Mouse (Mus musculus): ENCODE results near the gene Hoxc6. TPM values are rescaled to one million over a fixed set of nuclear protein-coding genes. Genes with fewer than 3 reads are reported as not detected.

Hoxc6 gene
- total RNA-seq, 2 experiments from 2014 or later = not detected

DNA sequence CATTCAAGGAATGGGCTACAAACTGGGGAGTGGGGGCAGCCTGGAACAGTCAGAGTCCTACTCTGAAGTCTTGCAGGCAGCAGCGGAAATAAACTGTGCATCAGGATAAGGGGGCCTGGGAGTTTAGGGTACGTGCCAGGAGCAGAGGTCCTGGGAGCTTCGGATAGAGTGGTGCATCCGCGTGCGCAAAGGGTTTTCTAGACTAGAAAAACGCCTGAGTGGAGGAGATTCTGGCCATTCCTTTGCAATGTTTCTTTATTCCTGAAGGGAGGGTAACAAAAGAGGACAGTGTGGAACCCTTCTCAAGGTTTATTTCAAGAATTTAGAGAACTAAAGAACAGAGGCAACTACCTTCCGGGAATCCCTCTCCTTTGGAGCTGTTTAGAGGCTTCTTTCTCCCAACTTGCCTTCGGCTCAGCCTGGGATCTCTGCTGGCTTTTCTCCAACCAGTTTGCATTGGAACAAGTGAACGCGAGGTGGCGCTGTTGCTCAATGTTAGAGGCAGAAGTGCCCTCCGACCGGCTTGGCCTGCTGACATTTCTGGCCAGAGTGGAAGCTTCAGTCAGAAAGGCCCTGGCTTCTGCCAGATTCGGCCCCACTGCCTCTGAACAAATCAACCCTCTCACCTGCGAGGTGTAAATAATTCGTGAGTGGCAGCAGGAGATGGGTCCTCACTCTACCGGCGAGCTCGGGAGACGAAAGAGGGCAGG, 10.8 kb upstream of the Hoxc6 start:
- Histone ChIP-seq H3K27ac (no peak overlapping the region), H3K4me3 (no peak overlapping the region)
- peak; percentile 58 to 87 for DNase-seq (ENCODE audit: low spot score in 2 of 2)
- TF ChIP-seq CTCF (conservative IDR thresholded peaks at IDR 0.05) = peak; percentile 93

GRCm38 (mm10) chr15:102988078-102988477, 10.0 kb upstream of the Hoxc6 start:
- no peak for DNase-seq (ENCODE audit: low spot score in 2 of 2)
- TF ChIP-seq CTCF (conservative IDR thresholded peaks at IDR 0.05) = no peak
- no peak overlapping the region for H3K27ac ChIP-seq
- no peak overlapping the region for H3K4me3 ChIP-seq

DNA sequence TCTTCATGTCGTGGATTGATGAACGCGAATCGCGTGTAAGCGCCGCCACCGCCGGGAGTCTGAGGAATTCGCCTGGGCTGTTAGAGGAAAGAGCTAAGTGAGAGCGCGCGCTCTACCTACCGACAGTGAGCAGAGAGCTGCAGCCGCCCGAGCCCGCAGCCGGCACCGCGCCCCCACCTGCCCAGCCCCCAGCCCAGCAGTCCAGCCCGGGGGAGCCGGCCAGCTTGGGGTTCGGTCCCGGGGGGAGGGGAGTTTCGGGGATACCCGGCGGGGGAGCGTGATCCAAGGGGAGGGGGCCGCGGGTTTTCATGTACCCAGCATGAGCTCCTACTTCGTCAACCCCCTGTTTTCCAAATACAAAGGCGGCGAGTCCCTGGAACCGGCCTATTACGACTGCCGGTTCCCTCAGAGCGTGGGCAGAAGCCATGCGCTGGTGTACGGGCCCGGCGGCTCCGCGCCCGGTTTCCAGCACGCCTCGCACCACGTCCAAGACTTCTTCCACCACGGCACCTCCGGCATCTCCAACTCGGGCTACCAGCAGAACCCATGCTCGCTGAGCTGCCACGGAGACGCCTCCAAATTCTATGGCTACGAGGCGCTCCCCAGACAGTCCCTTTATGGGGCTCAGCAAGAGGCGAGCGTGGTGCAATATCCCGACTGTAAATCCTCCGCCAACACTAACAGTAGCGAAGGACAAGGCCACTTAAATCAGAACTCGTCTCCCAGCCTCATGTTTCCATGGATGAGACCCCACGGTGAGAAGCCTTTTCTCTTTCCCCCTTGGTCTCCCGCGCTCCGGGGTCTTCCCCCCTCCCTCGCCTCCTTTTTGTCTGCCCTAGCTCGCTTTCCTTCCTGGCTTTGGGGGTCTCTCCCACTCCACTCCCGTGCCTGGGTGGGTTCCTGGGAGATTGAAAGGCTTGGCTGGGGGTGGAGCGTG, 7.3 kb upstream of the Hoxc6 start, which contains the start of gene Hoxc8:
Hoxc8 (plus strand) TSS at position 147 of the 937 bp plus-strand sequence.
- no peak for TF ChIP-seq CTCF (conservative IDR thresholded peaks at IDR 0.05)
- no peak for DNase-seq (ENCODE audit: low spot score in 2 of 2)
- H3K4me3 ChIP-seq = no peak within 1 kb of the TSS
- H3K27ac ChIP-seq = no peak within 1 kb of the TSS

- Histone ChIP-seq H3K4me3 (no peak overlapping the region), H3K27ac (no peak overlapping the region)
- no peak for DNase-seq (ENCODE audit: low spot score in 2 of 2)
- no peak for TF ChIP-seq CTCF (conservative IDR thresholded peaks at IDR 0.05)
Measured at GRCm38 (mm10) chr15:102991782-102992181, 6.3 kb upstream of the Hoxc6 start.

GRCm38 (mm10) chr15:102992206-102992605, 5.9 kb upstream of the Hoxc6 start:
- Histone ChIP-seq H3K27ac (no peak overlapping the region), H3K4me3 (no peak overlapping the region)
- TF ChIP-seq CTCF (conservative IDR thresholded peaks at IDR 0.05) = no peak
- DNase-seq (ENCODE audit: low spot score in 2 of 2) = no peak

DNA sequence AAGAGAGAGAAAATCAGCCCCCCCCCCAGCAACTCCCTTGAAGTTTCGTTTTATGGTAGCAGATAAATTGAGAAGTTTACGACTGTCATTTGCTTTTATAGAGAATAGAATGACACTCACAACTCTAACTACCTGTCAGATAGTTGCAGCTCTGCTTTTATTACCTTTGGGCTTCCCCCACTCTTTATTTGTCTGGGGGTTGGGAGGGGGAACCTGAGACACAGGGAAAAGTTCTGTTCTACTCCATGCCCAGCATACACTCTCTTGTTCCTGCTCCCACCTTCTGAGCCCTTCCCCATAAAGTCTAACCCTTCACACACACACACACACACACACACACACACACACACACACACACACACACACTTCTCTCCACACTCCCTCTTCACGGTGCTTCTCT, 5.2 kb upstream of the Hoxc6 start:
- DNase-seq (ENCODE audit: low spot score in 2 of 2) = no peak
- Histone ChIP-seq H3K4me3 (no peak overlapping the region), H3K27ac (no peak overlapping the region)
- TF ChIP-seq CTCF (conservative IDR thresholded peaks at IDR 0.05) = no peak

DNA sequence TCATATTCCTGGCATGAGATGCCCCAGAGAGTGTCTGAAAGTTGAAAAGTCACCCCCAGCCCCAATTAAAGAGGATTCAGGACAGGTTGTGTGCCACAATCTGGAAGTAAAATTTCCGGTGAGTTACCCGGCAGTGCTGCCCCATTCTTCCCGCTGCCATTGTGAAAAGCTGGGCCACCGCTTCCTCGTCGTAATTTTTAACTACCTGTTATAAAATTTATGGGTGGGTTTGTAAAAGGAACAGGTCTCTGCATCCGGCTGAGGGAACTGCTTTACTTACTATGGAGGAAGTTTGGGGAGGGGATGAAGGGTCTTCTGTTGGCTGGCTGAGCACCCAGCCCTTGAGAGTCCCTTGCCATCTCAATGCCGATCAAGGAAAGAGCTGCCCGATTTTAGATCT, 1.5 kb upstream of the Hoxc6 start:
- no peak overlapping the region for H3K4me3 ChIP-seq
- TF ChIP-seq CTCF (conservative IDR thresholded peaks at IDR 0.05) = no peak
- no peak for DNase-seq (ENCODE audit: low spot score in 2 of 2)
- H3K27ac ChIP-seq = no peak overlapping the region

- Histone ChIP-seq H3K27ac (no peak overlapping the region), H3K4me3 (no peak overlapping the region)
- TF ChIP-seq CTCF (conservative IDR thresholded peaks at IDR 0.05) = no peak
- no peak for DNase-seq (ENCODE audit: low spot score in 2 of 2)
Measured at GRCm38 (mm10) chr15:102997431-102997830, 626 bp upstream of the Hoxc6 start.

- Histone ChIP-seq H3K27ac (no peak overlapping the region), H3K4me3 (peak overlapping the region; percentile 51)
- DNase-seq (ENCODE audit: low spot score in 2 of 2) = no peak
- no peak for TF ChIP-seq CTCF (conservative IDR thresholded peaks at IDR 0.05)
Measured at GRCm38 (mm10) chr15:102998608-102999182, 638 bp downstream of the Hoxc6 start.

DNA sequence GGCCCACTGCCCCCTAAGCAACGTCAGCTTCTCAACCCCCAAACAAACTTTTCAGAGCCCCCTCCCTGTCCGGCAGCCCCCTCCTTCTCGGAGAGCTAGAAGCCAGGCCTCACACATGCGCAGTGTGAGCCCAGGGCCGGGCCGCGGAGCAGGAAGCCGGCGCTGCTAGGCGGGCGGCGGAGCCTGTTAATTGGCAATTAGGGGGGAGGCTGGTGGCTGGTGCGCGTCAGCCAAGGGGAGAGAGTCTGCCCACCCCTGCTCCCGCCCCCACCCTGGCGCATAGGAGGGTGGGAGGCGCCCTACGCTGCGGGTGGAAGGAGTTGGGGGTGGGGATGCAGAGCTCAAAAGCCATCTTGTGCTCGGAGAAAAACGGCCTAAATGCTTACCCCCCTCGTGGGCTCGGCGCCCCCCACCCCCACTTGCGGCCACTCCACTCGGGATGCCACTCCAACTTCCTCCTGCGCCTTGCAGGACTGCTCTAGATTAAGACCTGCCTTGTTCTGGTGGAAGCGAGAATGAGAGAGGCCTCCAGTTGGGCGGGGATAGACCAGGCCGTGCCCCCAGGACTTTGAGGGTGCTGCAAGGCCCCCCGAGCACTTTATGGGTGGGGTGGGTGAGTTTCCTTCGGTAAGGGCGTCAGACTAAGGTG, 1.2 kb downstream of the Hoxc6 start:
- no peak for TF ChIP-seq CTCF (conservative IDR thresholded peaks at IDR 0.05)
- Histone ChIP-seq H3K27ac (no peak overlapping the region), H3K4me3 (peak overlapping the region; percentile 51)
- DNase-seq (ENCODE audit: low spot score in 2 of 2) = peak; percentile 5 to 36

- TF ChIP-seq CTCF (conservative IDR thresholded peaks at IDR 0.05) = no peak
Measured at GRCm38 (mm10) chr15:102999955-103000354, 1.9 kb downstream of the Hoxc6 start.

GRCm38 (mm10) chr15:103000501-103000901, 2.4 kb downstream of the Hoxc6 start:
- TF ChIP-seq CTCF (conservative IDR thresholded peaks at IDR 0.05) = no peak
- Histone ChIP-seq H3K27ac (no peak overlapping the region), H3K4me3 (no peak overlapping the region)
- DNase-seq (ENCODE audit: low spot score in 2 of 2) = no peak

More at GRCm38 (mm10) chr15:102999955-103000354, 1.9 kb downstream of the Hoxc6 start:
- no peak for DNase-seq (ENCODE audit: low spot score in 2 of 2)
- Histone ChIP-seq H3K4me3 (no peak overlapping the region), H3K27ac (no peak overlapping the region)

All from layer of hippocampus, adult 2 months (tissue).